Mouse (Mus musculus): Measurements from ENCODE around the gene Mpnd. TPM values are rescaled to one million over a fixed set of nuclear protein-coding genes. Genes with fewer than 3 reads are reported as not detected.

Mpnd gene
- polyA plus RNA-seq, 2 experiments: 101 to 118 TPM

DNA sequence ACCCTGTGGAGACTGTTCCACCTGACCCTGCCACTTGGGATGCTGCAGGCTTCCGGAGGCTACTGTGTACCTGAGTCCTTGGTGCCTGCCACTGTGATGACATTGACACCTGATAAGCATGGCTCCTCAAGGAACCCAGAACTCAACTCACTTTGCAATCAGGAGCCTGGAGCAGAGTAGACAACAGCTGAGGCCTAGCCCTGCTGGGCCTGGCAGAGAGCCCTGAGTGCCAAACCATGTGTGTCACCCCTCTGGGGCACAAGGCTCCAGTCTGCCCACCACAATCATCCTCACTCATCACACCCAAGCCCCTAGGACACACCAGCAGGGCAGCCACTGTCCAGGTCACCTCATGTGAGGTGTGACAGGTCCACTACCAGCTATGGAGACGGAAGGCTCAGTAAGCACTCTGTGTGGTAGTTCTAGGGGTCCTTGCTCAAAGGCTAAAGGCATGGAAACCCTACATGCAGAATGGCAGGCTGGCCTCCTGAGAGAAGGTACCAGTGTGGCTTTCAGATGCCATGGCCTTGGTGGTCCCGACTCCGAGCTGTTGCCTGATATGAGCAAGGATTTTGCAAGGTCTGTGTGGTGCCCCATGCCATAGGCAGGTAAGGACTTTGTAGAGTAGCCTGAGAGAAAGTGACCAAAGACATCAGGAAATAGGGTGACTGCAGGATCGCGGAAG is 15.0 kb downstream of the Mpnd start:
- no peak overlapping the region for H3K4me3 ChIP-seq (replicated peaks; ENCODE audit: low read length)
- H3K27ac ChIP-seq (replicated peaks; ENCODE audit: low read depth, low read length): no peak overlapping the region
- ATAC-seq (ENCODE audit: low FRiP score, low read depth) (no peak), DNase-seq (ENCODE audit: low spot score) (no peak)
- 95% methylated on average over 6 of the region's 6 CpGs for WGBS
- no peak for TF ChIP-seq POLR2A (IDR thresholded peaks at IDR 0.05; ENCODE audit: borderline replicate concordance, extremely low read depth, insufficient read depth, insufficient read length)
- no peaks in the 10 kb centered on the region for H3K27me3 ChIP-seq (ENCODE audit: control insufficient read depth, insufficient read depth, low read length)
- no peak overlapping the region for H3K9ac ChIP-seq (ENCODE audit: low read depth, low read length, severe bottlenecking)
- H3K4me2 ChIP-seq (replicated peaks; ENCODE audit: low read depth, low read length, severe bottlenecking): no peak overlapping the region
- peaks cover 63% of the 10 kb centered on the region for H3K36me3 ChIP-seq (ENCODE audit: control insufficient read depth, insufficient read depth, low read length)
- H3K9me3 ChIP-seq (ENCODE audit: control insufficient read depth, low read length): no peaks in the 10 kb centered on the region
- H3K4me1 ChIP-seq (ENCODE audit: control insufficient read depth, insufficient read depth, low read length): no peaks in the 10 kb centered on the region

DNA sequence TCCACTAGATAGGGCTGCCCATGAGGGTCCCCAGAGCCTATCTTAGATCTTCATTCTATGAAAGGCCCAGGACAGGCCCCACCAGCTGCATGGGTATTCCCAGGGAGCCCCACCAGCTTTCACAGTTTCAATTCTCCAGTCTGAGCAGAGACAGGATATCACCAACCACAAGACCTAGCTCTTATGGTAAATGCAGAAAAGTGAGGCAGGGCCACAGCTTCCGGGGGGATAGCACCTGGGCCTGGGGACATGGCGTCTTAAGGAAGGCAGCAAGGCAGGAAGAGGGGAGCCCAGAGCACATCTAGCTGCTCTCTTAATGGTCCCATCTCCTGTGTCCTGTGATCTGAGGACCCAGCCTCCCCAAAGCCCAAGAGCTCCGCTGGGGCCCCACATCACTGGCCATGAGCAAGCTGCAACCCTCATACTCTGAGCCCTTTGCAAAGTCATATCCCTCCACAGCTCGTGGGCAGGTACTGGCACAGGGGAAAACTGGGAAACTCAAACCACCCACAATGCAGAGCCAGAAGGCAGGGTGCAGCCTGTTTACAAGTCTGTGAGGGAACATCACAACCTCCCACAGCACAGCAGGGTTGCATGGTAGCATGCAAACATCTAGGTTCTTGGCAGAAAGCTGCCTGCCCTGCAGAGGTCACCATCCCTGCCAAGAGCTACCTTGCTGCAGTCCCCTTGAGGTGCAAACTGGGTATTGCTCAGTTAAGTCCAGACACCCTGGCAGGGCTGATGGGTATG is 15.8 kb downstream of the Mpnd start:
- no peak for TF ChIP-seq POLR2A (IDR thresholded peaks at IDR 0.05; ENCODE audit: borderline replicate concordance, extremely low read depth, insufficient read depth, insufficient read length)
- H3K9ac ChIP-seq (ENCODE audit: low read depth, low read length, severe bottlenecking): no peak overlapping the region
- H3K27ac ChIP-seq (replicated peaks; ENCODE audit: low read depth, low read length): no peak overlapping the region
- no peaks in the 10 kb centered on the region for H3K9me3 ChIP-seq (ENCODE audit: control insufficient read depth, low read length)
- 79% methylated on average over 4 of the region's 4 CpGs for WGBS
- no peaks in the 10 kb centered on the region for H3K4me1 ChIP-seq (ENCODE audit: control insufficient read depth, insufficient read depth, low read length)
- no peak for ATAC-seq (ENCODE audit: low FRiP score, low read depth)
- peaks cover 60% of the 10 kb centered on the region for H3K36me3 ChIP-seq (ENCODE audit: control insufficient read depth, insufficient read depth, low read length)
- DNase-seq (ENCODE audit: low spot score): no peak
- H3K27me3 ChIP-seq (ENCODE audit: control insufficient read depth, insufficient read depth, low read length): no peaks in the 10 kb centered on the region
- no peak overlapping the region for H3K4me3 ChIP-seq (replicated peaks; ENCODE audit: low read length)
- H3K4me2 ChIP-seq (replicated peaks; ENCODE audit: low read depth, low read length, severe bottlenecking): no peak overlapping the region

DNA sequence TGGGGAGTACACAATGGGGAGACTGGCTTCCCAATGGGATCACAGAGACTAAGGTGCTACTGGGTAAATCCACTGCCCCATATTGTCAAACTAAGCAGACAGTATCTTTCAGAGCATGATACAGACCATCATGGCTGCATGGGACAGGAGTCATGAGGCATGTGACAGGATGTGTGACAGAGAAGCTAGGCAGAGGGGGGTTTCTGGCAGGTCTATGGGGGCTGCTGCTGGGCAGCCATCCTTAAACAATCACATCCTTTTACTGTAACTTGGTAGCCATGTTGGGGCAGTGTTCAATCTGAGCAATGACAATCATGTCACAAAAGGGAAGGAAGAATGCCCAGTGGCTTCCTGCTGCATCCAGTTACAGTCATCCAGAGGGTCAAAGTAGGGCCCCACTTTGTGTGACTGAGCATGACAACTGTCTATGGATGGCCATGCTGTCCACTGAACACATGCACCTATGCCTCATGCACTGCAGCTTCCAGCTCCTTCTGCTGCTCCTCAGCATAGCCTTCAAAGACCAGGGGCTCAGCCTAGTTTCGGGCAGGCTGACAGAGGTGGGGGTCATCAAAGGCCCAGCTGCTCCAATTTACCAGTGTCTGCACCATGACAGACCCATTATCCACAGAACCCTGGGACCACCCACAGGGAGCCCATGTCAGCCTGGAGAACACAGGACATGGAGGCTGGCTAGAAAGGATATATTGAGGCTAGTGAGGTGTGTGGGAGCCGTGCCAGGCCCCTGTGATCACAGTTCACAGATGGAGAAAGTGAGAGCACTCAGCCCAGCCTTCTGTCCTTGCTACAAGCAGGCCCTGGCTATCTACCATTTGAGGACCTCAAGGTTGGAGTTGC is 16.8 kb downstream of the Mpnd start:
- 57% methylated on average over 2 of the region's 2 CpGs for WGBS
- H3K9ac ChIP-seq (ENCODE audit: low read depth, low read length, severe bottlenecking): no peak overlapping the region
- no peak for ATAC-seq (ENCODE audit: low FRiP score, low read depth)
- no peak for DNase-seq (ENCODE audit: low spot score)
- H3K4me2 ChIP-seq (replicated peaks; ENCODE audit: low read depth, low read length, severe bottlenecking): no peak overlapping the region
- H3K4me1 ChIP-seq (ENCODE audit: control insufficient read depth, insufficient read depth, low read length): no peaks in the 10 kb centered on the region
- H3K4me3 ChIP-seq (replicated peaks; ENCODE audit: low read length): no peak overlapping the region
- no peak overlapping the region for H3K27ac ChIP-seq (replicated peaks; ENCODE audit: low read depth, low read length)
- H3K9me3 ChIP-seq (ENCODE audit: control insufficient read depth, low read length): no peaks in the 10 kb centered on the region
- no peaks in the 10 kb centered on the region for H3K27me3 ChIP-seq (ENCODE audit: control insufficient read depth, insufficient read depth, low read length)
- no peak for TF ChIP-seq POLR2A (IDR thresholded peaks at IDR 0.05; ENCODE audit: borderline replicate concordance, extremely low read depth, insufficient read depth, insufficient read length)
- peaks cover 49% of the 10 kb centered on the region for H3K36me3 ChIP-seq (ENCODE audit: control insufficient read depth, insufficient read depth, low read length)

DNA sequence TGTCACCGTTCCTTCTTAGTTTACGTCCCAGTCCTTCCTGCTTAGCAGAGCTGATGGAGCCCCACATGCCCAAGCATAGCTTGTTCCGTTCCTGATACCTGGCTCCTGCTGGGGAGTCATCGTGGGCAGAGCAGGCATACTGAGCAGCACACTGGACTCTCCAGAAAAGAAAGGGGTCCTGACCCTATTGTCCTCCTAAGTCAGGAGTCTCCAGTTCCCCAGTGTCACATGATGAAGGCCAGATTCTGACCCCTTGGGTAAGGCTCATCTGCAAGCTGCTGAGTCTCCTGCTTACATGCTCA is 17.4 kb downstream of the Mpnd start:
- H3K27ac ChIP-seq (replicated peaks; ENCODE audit: low read depth, low read length): no peak overlapping the region
- H3K9ac ChIP-seq (ENCODE audit: low read depth, low read length, severe bottlenecking): no peak overlapping the region
- peaks cover 47% of the 10 kb centered on the region for H3K36me3 ChIP-seq (ENCODE audit: control insufficient read depth, insufficient read depth, low read length)
- ATAC-seq (ENCODE audit: low FRiP score, low read depth) (no peak), DNase-seq (ENCODE audit: low spot score) (no peak)
- no peak for TF ChIP-seq POLR2A (IDR thresholded peaks at IDR 0.05; ENCODE audit: borderline replicate concordance, extremely low read depth, insufficient read depth, insufficient read length)
- WGBS: 85% methylated on average over 4 of the region's 4 CpGs
- no peaks in the 10 kb centered on the region for H3K27me3 ChIP-seq (ENCODE audit: control insufficient read depth, insufficient read depth, low read length)
- no peaks in the 10 kb centered on the region for H3K4me1 ChIP-seq (ENCODE audit: control insufficient read depth, insufficient read depth, low read length)
- H3K4me2 ChIP-seq (replicated peaks; ENCODE audit: low read depth, low read length, severe bottlenecking): no peak overlapping the region
- no peak overlapping the region for H3K4me3 ChIP-seq (replicated peaks; ENCODE audit: low read length)
- H3K9me3 ChIP-seq (ENCODE audit: control insufficient read depth, low read length): no peaks in the 10 kb centered on the region

DNA sequence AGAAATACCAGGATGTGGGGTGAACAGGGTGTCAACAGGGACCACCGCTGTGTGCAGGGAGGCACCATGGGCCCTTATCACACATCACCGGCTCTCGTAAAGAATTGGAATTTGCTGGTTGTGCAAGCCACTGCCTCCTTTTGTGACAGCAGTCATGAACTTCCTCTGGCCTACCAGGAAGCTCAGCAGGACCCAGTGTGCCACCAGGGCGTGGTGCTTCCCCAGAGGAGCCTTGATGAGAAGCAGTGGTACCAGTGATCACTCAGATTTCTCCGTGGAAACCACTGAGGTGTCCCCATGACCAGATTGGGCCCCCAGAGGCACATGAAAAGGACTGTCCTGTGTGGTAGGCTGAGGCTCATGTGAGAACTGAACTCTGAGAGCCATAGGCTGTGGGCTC is 17.9 kb downstream of the Mpnd start:
- ATAC-seq (ENCODE audit: low FRiP score, low read depth): no peak
- no peak for DNase-seq (ENCODE audit: low spot score)
- Histone ChIP-seq H3K4me2 (replicated peaks; ENCODE audit: low read depth, low read length, severe bottlenecking) (no peak overlapping the region), H3K9me3 (ENCODE audit: control insufficient read depth, low read length) (no peaks in the 10 kb centered on the region), H3K27me3 (ENCODE audit: control insufficient read depth, insufficient read depth, low read length) (no peaks in the 10 kb centered on the region), H3K36me3 (ENCODE audit: control insufficient read depth, insufficient read depth, low read length) (peaks cover 46% of the 10 kb centered on the region), H3K4me1 (ENCODE audit: control insufficient read depth, insufficient read depth, low read length) (no peaks in the 10 kb centered on the region), H3K4me3 (replicated peaks; ENCODE audit: low read length) (no peak overlapping the region), H3K27ac (replicated peaks; ENCODE audit: low read depth, low read length) (no peak overlapping the region), H3K9ac (ENCODE audit: low read depth, low read length, severe bottlenecking) (no peak overlapping the region)
- 95% methylated on average over 5 of the region's 5 CpGs for WGBS
- no peak for TF ChIP-seq POLR2A (IDR thresholded peaks at IDR 0.05; ENCODE audit: borderline replicate concordance, extremely low read depth, insufficient read depth, insufficient read length)
